Mouse (Mus musculus) megakaryocyte, embryonic 14.5 days (primary cell): Measurements from ENCODE around the gene Fam122a. TPM values are rescaled to one million over a fixed set of nuclear protein-coding genes. Genes with fewer than 3 reads are reported as not detected.
A peak's percentile ranks its signal among the peaks of the same experiment; 100 is the strongest.

Source experiments
- H3K27me3 ChIP-seq: replicated peaks from 2 replicates; pipeline ENCODE3; 2012; ENCODE audit warnings: inconsistent platforms
- H3K36me3 ChIP-seq: replicated peaks from 2 replicates; pipeline ENCODE3; 2012; ENCODE audit warnings: low read length, inconsistent platforms, mixed read lengths
- H3K4me1 ChIP-seq: 2 replicates; pipeline ENCODE4 v1.6.1; 2012; ENCODE audit warnings: inconsistent platforms
- H3K4me3 ChIP-seq: replicated peaks from 2 replicates; pipeline ENCODE3; 2012; ENCODE audit warnings: moderate library complexity, mild to moderate bottlenecking, inconsistent platforms
- H3K9me3 ChIP-seq: 2 replicates; pipeline ENCODE4 v1.6.1; 2012; ENCODE audit warnings: inconsistent platforms
- FLI1 ChIP-seq: IDR thresholded peaks from 2 replicates; pipeline ENCODE4 v1.6.1; 2012; ENCODE audit warnings: low read length, inconsistent platforms, mixed read lengths
- GATA1 ChIP-seq: IDR thresholded peaks from 3 replicates; pipeline ENCODE4 v1.6.1; 2012; ENCODE audit warnings: mixed read lengths, low read length, inconsistent platforms, borderline replicate concordance
- polyA plus RNA-seq: library from polyadenylated mRNA; stranded (reverse); fragments of >175 nt; gene quantifications from 2 replicates; pipeline ENCODE4 v1.2.3, GENCODE M21; 2012; ENCODE audit warnings: low replicate concordance; ENCODE audit not compliant: insufficient read depth

The Fam122a gene
- polyA plus RNA-seq, 1 experiment, result 16.1 TPM

DNA sequence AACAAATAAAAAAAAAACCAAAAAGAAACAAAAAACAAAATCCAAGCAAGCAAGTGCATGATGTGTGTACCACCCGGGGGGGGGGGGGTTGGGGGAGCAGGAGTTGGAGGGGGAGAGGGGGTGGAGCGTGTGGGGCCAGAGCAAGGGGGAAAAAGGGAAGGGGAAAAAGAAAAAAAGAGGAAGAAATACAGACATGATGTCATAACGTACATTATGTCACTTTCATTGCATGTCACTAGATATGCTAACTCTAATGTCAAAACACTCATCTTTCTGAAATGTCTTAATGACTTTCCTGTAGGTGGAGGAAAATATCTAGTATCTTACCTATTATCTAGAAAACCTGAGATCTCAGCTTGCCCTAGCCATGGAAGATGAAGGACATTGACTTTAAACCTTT is 14.1 kb downstream of the Fam122a start:
- Histone ChIP-seq H3K4me1 (peaks cover 49% of the 10 kb centered on the region), H3K36me3 (peaks cover 17% of the 10 kb centered on the region), H3K4me3 (no peak overlapping the region), H3K27me3 (no peaks in the 10 kb centered on the region), H3K9me3 (peaks cover 11% of the 10 kb centered on the region; the same call in 1 of the 2 replicates)
- no peak for TF ChIP-seq FLI1
- no peak for TF ChIP-seq GATA1

DNA sequence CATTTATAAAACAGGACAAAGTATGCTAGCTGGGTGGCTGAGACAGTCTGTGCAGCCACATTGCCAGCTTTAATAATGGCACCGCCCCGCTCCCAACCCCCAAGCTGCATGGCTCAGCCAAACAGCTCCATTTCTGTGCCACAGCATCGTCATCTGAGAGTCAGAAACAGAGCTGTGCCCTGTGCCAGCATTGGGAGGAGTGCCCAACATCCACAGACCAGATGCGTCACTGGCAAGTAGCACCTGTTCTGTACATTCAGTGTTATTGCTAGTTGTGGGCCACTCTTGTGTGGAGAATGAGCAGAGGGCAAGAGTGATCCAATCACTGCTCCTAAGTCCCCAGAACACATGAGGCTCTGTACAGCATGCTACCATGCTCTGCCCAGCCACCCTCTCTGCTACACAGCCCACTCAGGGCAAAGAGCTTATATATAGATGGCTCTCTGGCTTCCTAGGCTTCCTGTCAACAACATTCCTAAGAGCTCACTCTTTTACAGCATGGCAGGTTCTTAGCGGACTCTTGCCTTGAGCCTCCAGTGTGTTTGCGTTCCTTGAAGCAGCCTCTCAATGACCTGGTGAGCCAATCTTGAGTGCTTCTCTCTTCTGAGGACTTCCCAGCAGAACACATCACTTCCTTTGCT is 20.4 kb downstream of the Fam122a start:
- no peaks in the 10 kb centered on the region for H3K27me3 ChIP-seq
- H3K36me3 ChIP-seq, result peaks cover 15% of the 10 kb centered on the region
- TF ChIP-seq FLI1 (no peak), GATA1 (no peak)
- H3K9me3 ChIP-seq, result no peaks in the 10 kb centered on the region
- peaks cover 81% of the 10 kb centered on the region for H3K4me1 ChIP-seq
- H3K4me3 ChIP-seq, result no peak overlapping the region

DNA sequence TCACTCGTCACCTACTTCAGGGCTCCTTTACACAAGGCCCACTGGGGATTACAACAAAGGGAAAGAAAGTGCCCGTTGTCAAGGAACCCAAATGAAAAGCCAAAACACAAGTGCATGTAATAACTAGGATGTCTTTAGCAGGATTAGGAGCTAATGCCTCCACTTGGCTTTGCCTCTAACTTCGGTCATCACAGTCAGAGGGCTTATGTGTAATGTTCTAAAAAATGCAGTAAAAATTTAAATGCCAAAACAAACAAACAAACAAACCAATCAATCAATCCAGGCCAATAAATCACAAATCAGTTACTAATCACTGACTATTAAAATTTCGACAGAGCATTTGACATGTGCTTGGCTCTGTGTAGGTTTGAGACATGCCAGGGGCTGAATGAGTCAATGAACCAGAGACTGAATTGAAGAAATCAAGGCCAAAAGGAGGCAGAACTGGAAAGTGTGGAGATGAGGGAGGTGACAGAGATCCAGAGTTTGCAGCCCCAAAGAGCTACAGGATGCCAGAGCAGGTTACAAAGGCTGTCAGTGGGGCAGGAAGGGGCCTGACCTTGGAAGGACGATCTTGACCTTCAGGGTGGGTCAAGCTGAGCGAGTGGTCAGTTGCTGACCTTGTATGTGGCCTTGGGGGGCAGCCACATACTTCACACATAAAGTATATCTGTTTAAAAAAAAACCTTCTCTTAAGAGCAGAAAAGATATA is 21.8 kb downstream of the Fam122a start:
- Histone ChIP-seq H3K27me3 (no peaks in the 10 kb centered on the region), H3K9me3 (no peaks in the 10 kb centered on the region), H3K36me3 (peaks cover 19% of the 10 kb centered on the region), H3K4me3 (no peak overlapping the region), H3K4me1 (peaks cover 81% of the 10 kb centered on the region)
- TF ChIP-seq FLI1, result no peak
- no peak for TF ChIP-seq GATA1

DNA sequence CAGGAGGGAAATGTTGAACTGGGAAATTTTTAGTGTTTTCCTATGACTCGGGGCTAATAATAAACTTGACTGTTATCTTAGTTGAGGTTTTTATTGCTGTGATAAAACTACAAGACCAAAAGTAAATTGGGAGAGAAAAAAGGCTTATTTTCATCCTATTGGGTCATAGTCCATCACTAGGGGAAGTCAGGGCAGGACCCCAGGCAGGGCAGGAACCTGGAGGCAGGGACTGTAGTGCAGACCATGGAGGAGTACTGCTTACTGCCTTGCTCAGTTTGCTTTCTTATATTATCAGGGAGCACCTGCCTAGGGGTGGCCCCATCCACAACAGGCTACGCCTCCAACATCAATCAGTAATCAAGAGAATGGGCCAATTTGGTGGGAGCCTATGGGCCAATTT is 22.7 kb downstream of the Fam122a start:
- Histone ChIP-seq H3K4me3 (peak overlapping the region; percentile 35), H3K36me3 (peaks cover 26% of the 10 kb centered on the region), H3K4me1 (peaks cover 86% of the 10 kb centered on the region), H3K9me3 (no peaks in the 10 kb centered on the region), H3K27me3 (no peaks in the 10 kb centered on the region)
- TF ChIP-seq GATA1, result no peak
- no peak for TF ChIP-seq FLI1

DNA sequence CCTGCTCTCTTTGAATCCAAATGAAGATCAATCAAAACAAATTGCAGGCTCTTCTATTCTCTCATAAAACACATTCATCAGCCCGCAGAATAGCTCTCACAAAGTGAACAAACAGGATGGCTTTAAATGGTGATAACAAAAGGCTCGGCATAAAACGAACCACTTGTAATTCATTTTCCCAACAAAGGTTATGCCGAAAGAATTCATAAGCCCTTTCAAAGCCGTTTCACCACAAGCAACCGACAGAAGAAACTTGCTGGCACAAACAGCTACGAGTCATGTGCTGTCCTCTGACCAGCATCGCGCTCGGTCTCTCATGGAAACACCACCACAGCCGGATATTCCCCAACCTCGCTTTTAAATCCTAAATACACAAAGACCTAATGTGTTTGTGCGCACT is 23.8 kb downstream of the Fam122a start:
- Histone ChIP-seq H3K4me3 (no peak overlapping the region), H3K4me1 (peaks cover 81% of the 10 kb centered on the region), H3K27me3 (no peaks in the 10 kb centered on the region), H3K36me3 (peaks cover 26% of the 10 kb centered on the region), H3K9me3 (no peaks in the 10 kb centered on the region)
- TF ChIP-seq FLI1 (no peak), GATA1 (no peak)

DNA sequence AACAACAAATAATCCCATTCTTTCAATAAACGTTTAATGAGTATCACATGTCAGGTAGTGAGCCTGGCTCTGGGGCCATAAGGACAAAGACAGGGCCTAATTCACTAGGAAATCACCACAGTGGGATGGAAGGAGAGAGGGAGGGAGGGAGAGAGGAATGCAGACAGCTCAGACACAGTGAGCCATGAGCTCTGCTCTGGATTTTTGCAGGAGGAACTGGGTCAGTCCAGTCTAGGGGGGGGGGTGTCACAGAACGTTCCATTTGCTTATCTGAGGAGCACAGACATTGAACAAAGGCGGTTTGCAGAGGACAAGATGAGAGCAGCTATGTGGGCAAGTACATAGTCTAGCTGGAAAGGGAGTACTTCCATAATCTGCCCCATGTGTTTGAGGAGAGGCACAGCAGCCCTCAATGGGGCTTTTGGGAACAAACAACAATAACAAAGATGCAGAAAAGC is 24.7 kb downstream of the Fam122a start:
- Histone ChIP-seq H3K27me3 (no peaks in the 10 kb centered on the region), H3K4me3 (peak overlapping the region; percentile 62), H3K4me1 (peaks cover 73% of the 10 kb centered on the region), H3K36me3 (peaks cover 26% of the 10 kb centered on the region), H3K9me3 (no peaks in the 10 kb centered on the region)
- TF ChIP-seq FLI1 (no peak), GATA1 (no peak)

DNA sequence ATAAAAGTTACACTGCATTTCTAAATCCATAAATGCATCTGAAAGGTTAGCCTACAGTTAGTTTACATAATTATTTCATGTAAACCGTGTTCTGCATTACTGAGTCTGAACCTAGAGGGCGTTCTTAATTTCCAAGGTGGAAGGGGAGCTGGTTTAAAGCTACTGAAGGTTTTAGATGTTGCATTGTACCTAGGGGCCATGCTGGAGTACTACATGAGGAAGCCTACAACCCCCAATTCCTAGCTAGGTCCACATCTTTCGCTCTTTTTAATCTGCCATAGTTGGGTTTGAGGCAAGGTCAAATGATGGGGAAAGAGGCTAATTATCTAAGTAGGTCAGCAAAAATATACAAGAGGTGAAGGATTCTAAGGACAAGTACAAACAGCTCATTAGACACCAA is 25.5 kb downstream of the Fam122a start:
- no peak overlapping the region for H3K4me3 ChIP-seq
- peaks cover 72% of the 10 kb centered on the region for H3K4me1 ChIP-seq
- no peaks in the 10 kb centered on the region for H3K27me3 ChIP-seq
- no peaks in the 10 kb centered on the region for H3K9me3 ChIP-seq
- TF ChIP-seq GATA1 (no peak), FLI1 (no peak)
- peaks cover 21% of the 10 kb centered on the region for H3K36me3 ChIP-seq

DNA sequence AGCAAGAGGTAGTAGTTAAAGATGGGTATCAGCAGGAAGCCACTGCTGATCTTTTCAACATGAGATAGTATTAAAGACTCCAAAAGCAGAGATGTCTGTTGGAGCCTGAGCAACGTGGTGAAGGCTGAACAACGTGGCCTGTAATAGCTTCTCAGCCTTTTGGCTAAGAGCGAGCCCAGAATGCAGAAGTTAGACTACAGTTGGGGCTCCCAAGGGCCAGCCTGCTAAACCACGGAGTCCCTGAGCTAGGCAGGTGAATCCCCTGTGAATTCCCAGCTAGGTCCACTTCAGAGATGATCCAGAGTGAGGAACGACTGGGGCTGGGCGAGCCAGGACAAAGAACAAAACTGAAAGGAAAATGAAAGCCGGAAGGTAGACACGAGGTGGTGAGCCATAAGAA is 26.4 kb downstream of the Fam122a start:
- Histone ChIP-seq H3K4me1 (peaks cover 70% of the 10 kb centered on the region), H3K27me3 (no peaks in the 10 kb centered on the region), H3K36me3 (peaks cover 14% of the 10 kb centered on the region), H3K4me3 (no peak overlapping the region), H3K9me3 (no peaks in the 10 kb centered on the region)
- TF ChIP-seq GATA1 (no peak), FLI1 (no peak)

DNA sequence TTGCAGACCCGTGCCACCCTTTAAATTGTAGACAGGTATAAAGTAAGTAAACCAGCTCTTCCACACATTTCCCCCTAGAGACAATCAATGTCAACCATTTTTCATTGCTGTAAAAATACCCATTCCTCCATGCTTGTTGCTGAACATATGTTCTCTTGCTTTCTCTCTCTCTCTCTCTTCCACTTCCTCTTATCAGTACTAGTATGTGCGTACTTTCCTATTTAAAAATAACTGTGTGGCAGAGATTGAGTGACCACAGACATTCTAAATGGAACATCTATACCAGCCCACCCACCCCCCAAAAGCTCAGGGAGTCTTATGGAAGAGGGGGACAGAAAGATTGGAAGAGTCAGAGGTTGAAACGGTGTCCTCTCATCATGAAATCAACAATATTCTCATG is 32.8 kb downstream of the Fam122a start:
- no peak for TF ChIP-seq GATA1
- no peak for TF ChIP-seq FLI1
- no peaks in the 10 kb centered on the region for H3K9me3 ChIP-seq
- H3K4me3 ChIP-seq, result no peak overlapping the region
- H3K4me1 ChIP-seq, result peaks cover 32% of the 10 kb centered on the region
- H3K36me3 ChIP-seq, result peaks cover 29% of the 10 kb centered on the region
- H3K27me3 ChIP-seq, result no peaks in the 10 kb centered on the region

DNA sequence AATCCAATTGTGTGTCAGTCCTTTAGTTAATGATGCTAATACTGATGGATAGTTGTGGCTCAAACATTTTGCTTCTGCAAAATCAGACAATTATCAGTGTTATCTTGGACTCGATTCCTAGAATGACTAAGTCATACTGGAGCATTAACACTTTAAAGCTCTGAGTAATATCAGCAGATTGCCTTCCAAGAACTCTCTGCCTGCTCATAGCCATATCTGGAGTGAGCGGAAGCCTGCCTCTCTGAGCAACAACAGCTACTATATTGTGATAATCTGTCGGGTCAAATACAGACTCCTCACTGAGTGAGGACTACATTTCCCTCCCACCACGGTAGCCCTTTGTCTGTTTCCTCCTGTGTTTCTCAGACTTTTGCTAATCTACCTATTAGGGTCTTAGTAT is 37.4 kb downstream of the Fam122a start:
- Histone ChIP-seq H3K4me1 (peaks cover 23% of the 10 kb centered on the region), H3K27me3 (no peaks in the 10 kb centered on the region), H3K9me3 (no peaks in the 10 kb centered on the region), H3K36me3 (peaks cover 53% of the 10 kb centered on the region), H3K4me3 (no peak overlapping the region)
- TF ChIP-seq FLI1 (no peak), GATA1 (no peak)
